Mouse (Mus musculus): ENCODE results near the gene Fam229b.

DNA sequence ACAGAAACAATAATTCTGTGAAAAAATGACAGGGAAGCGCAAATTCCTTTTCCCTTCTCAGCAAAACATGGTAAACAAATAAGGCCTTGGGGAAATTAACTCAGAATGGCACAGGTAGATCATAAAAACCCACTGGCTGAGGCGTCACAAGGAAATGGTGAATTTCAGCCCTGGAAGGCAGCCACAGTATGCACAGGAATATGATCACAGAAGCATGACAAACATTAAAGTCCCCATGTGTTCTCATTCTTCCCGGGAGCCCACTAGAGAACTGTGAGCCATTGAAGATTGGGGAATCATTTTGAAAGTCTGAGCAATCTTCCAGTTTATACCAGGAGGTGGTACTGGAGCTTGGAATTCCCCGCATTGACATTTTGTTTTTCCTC lies 24.2 kb downstream of the Fam229b start:
- TF ChIP-seq EP300 (IDR thresholded peaks at IDR 0.05; ENCODE audit: low read depth) (no peak), CTCF (IDR thresholded peaks at IDR 0.05; ENCODE audit: low read depth) (no peak)

Measured in liver, postnatal 0 days (tissue).